Mouse (Mus musculus) stomach, embryonic 14.5 days (tissue): ENCODE data around the gene Olfr668. TPM values are rescaled to one million over a fixed set of nuclear protein-coding genes. Genes with fewer than 3 reads are reported as not detected.
"Not testable (repeated sequence)": the region's sequence is repeated elsewhere in the genome, so short reads cannot be mapped to it uniquely, and the experiment has no call there.

Experiments used
- ATAC-seq: fragments of 200-750 bp; cut with Nextera tagmentation; 2 replicates; pipeline ENCODE4 v1.8.0; 2017; ENCODE audit warnings: low read depth, moderate TSS enrichment; ENCODE audit not compliant: insufficient number of reproducible peaks, insufficient read depth, low FRiP score
- H3K27ac ChIP-seq: fragments of 300-500 bp; sonication (generic); 2 replicates; pipeline ENCODE4 v1.5.1; 2014; ENCODE audit warnings: mild to moderate bottlenecking, low read length, moderate library complexity, mixed read lengths
- H3K27me3 ChIP-seq: fragments of 300-500 bp; sonication (generic); 2 replicates; pipeline ENCODE4 v1.6.1; 2014; ENCODE audit warnings: low read length, control low read depth, mixed read lengths; ENCODE audit not compliant: control insufficient read depth, insufficient read depth
- H3K36me3 ChIP-seq: fragments of 300-500 bp; sonication (generic); 2 replicates; pipeline ENCODE4 v1.6.1; 2014; ENCODE audit warnings: mild to moderate bottlenecking, control low read depth, low read length, moderate library complexity, mixed read lengths; ENCODE audit not compliant: control insufficient read depth, insufficient read depth
- H3K4me1 ChIP-seq: fragments of 300-500 bp; sonication (generic); 2 replicates; pipeline ENCODE4 v1.6.1; 2014; ENCODE audit warnings: low read length, control low read depth, mixed read lengths; ENCODE audit not compliant: control insufficient read depth, insufficient read depth
- H3K4me2 ChIP-seq: fragments of 300-500 bp; sonication (generic); replicated peaks from 2 replicates; pipeline ENCODE4 v1.6.1; 2014; ENCODE audit warnings: low read depth, low read length, control low read depth
- H3K4me3 ChIP-seq: fragments of 300-500 bp; sonication (generic); 2 replicates; pipeline ENCODE4 v1.5.1; 2014; ENCODE audit warnings: low read depth, low read length, control low read depth
- H3K9ac ChIP-seq: fragments of 300-500 bp; sonication (generic); replicated peaks from 2 replicates; pipeline ENCODE4 v1.6.1; 2014; ENCODE audit warnings: low read depth, mild to moderate bottlenecking, control low read depth, low read length, moderate library complexity, mixed read lengths
- H3K9me3 ChIP-seq: fragments of 300-500 bp; sonication (generic); 2 replicates; pipeline ENCODE4 v1.6.1; 2016; ENCODE audit warnings: low read depth, low read length, control low read depth; ENCODE audit not compliant: control insufficient read depth
- WGBS: fragments of 180-500 bp; shearing (Covaris S2); extraction: QIAGEN DNeasy Blood & Tissue Kit; methylation state at CpG from one replicate; pipeline ENCODE4 v1.1.7; 2014; 5-methylcytosine and 5-hydroxymethylcytosine counted together
- polyA plus RNA-seq: library from polyadenylated mRNA; unstranded; fragments of >200 nt; fragmentation: Nextera tagmentation; extraction: Ambion mirVana; gene quantifications from 2 replicates; pipeline ENCODE4 v1.2.1, GENCODE M21; 2014

The Olfr668 gene
- polyA plus RNA-seq, result not detected in 2 replicates

- H3K4me2 ChIP-seq, result no peak within 1 kb of the TSS
- no peak within 1 kb of the TSS for H3K9ac ChIP-seq
- no peaks in the 10 kb centered on the region for H3K9me3 ChIP-seq
- WGBS, result 77% methylated on average over 1 of the region's 1 CpGs
- H3K4me1 ChIP-seq, result no peaks in the 10 kb centered on the region
- no peak within 1 kb of the TSS for H3K27ac ChIP-seq
- H3K27me3 ChIP-seq, result no peaks in the 10 kb centered on the region
- no peak within 1 kb of the TSS for H3K4me3 ChIP-seq
- no peaks in the 10 kb centered on the region for H3K36me3 ChIP-seq
- no peak for ATAC-seq
These were observed at the start of gene Olfr668 for GRCm38 (mm10) chr7:104927957-104928356. TSS of gene Olfr668 (minus strand) at chr7:104928057.

- H3K27ac ChIP-seq, H3K4me1 ChIP-seq, H3K4me2 ChIP-seq, H3K4me3 ChIP-seq, ATAC-seq, H3K9me3 ChIP-seq, H3K27me3 ChIP-seq, H3K9ac ChIP-seq, H3K36me3 ChIP-seq: not testable (repeated sequence)
- WGBS, result 68% methylated on average over 2 of the region's 2 CpGs
These were observed 44.6 kb upstream of the Olfr668 start for GRCm38 (mm10) chr7:104972507-104972906.

GRCm38 (mm10) chr7:104962520-104962919 lies 34.7 kb upstream of the Olfr668 start, which contains the start of gene Olfr670:
TSS of gene Olfr670 (minus strand) at chr7:104962620.
- Histone ChIP-seq H3K27me3 (no peaks in the 10 kb centered on the region), H3K27ac (no peak within 1 kb of the TSS), H3K4me3 (no peak within 1 kb of the TSS), H3K9ac (no peak within 1 kb of the TSS), H3K9me3 (no peaks in the 10 kb centered on the region), H3K4me1 (no peaks in the 10 kb centered on the region), H3K4me2 (no peak within 1 kb of the TSS), H3K36me3 (no peaks in the 10 kb centered on the region)
- 33% methylated on average over 1 of the region's 1 CpGs for WGBS
- no peak for ATAC-seq

- ATAC-seq, H3K9me3 ChIP-seq: not testable (repeated sequence)
- WGBS, result 90% methylated on average over 16 of the region's 16 CpGs
These were observed 22.4 kb upstream of the Olfr668 start for GRCm38 (mm10) chr7:104950234-104950633.

GRCm38 (mm10) chr7:104933940-104934339 lies 6.1 kb upstream of the Olfr668 start, which contains the start of gene Olfr669:
TSS of gene Olfr669 (plus strand) at chr7:104934240.
- Histone ChIP-seq H3K9me3 (no peaks in the 10 kb centered on the region), H3K4me1 (no peaks in the 10 kb centered on the region), H3K27ac (no peak within 1 kb of the TSS), H3K4me2 (no peak within 1 kb of the TSS), H3K4me3 (no peak within 1 kb of the TSS), H3K36me3 (no peaks in the 10 kb centered on the region), H3K9ac (no peak within 1 kb of the TSS), H3K27me3 (no peaks in the 10 kb centered on the region)
- no peak for ATAC-seq
- WGBS, result 84% methylated on average over 1 of the region's 1 CpGs

More at GRCm38 (mm10) chr7:104950234-104950633, 22.4 kb upstream of the Olfr668 start:
- not testable (repeated sequence) for H3K27ac ChIP-seq, H3K4me1 ChIP-seq, H3K36me3 ChIP-seq, H3K4me3 ChIP-seq, H3K9ac ChIP-seq, H3K27me3 ChIP-seq, H3K4me2 ChIP-seq

- 78% methylated on average over 1 of the region's 1 CpGs for WGBS
These were observed 6.5 kb downstream of the Olfr668 start, which contains the start of gene Olfr667 for GRCm38 (mm10) chr7:104921382-104921781. TSS of gene Olfr667 (minus strand) at chr7:104921482.

GRCm38 (mm10) chr7:104895852-104896251 lies 32.0 kb downstream of the Olfr668 start, which contains the start of gene Olfr666:
TSS of gene Olfr666 (minus strand) at chr7:104895952.
- Histone ChIP-seq H3K27ac (no peak within 1 kb of the TSS), H3K9me3 (no peaks in the 10 kb centered on the region), H3K4me3 (no peak within 1 kb of the TSS), H3K4me1 (no peaks in the 10 kb centered on the region), H3K4me2 (no peak within 1 kb of the TSS), H3K9ac (no peak within 1 kb of the TSS), H3K27me3 (no peaks in the 10 kb centered on the region), H3K36me3 (no peaks in the 10 kb centered on the region)
- ATAC-seq, result no peak
- 83% methylated on average over 2 of the region's 2 CpGs for WGBS

More at GRCm38 (mm10) chr7:104921382-104921781, 6.5 kb downstream of the Olfr668 start, which contains the start of gene Olfr667:
- Histone ChIP-seq H3K9me3 (no peaks in the 10 kb centered on the region), H3K4me1 (no peaks in the 10 kb centered on the region), H3K36me3 (no peaks in the 10 kb centered on the region), H3K27me3 (no peaks in the 10 kb centered on the region), H3K27ac (no peak within 1 kb of the TSS), H3K4me2 (no peak within 1 kb of the TSS), H3K9ac (no peak within 1 kb of the TSS), H3K4me3 (no peak within 1 kb of the TSS)
- no peak for ATAC-seq

- Histone ChIP-seq H3K27ac (no peak within 1 kb of the TSS), H3K4me3 (no peak within 1 kb of the TSS), H3K9me3 (no peaks in the 10 kb centered on the region), H3K36me3 (no peaks in the 10 kb centered on the region), H3K4me1 (no peaks in the 10 kb centered on the region), H3K4me2 (no peak within 1 kb of the TSS), H3K9ac (no peak within 1 kb of the TSS), H3K27me3 (no peaks in the 10 kb centered on the region)
- WGBS, result 37% methylated on average over 1 of the region's 1 CpGs
- no peak for ATAC-seq
These were observed 50.1 kb downstream of the Olfr668 start, which contains the start of gene Olfr665 for GRCm38 (mm10) chr7:104877731-104878130. TSS of gene Olfr665 (plus strand) at chr7:104878031.
